Comparison of ENCODE assay signal across 31 mouse cellular contexts in genomic region chr8:95709579-95709978, GRCm38 (mm10). TPM values are rescaled to one million over a fixed set of nuclear protein-coding genes. Genes with fewer than 3 reads are reported as not detected.
DNase-seq lines count a peak whose midpoint lies in the region; ATAC-seq and TF ChIP-seq lines count a peak whose summit lies in the region.
"Had no signal": no experiment of that assay in that cellular context is flagged by ENCODE, and none has a peak within 500 bp of the region (broad histone marks: within the 10 kb centered on the region; RNA-seq: fewer than 3 reads in every experiment).

No protein-coding gene starts in this region.

- WGBS in heart, embryonic 11.5 days (ENCODE audit: insufficient replicate concordance), result 75% methylated on average over 7 of the region's 7 CpGs
- WGBS in kidney, adult 2 months, result 60% methylated on average over 7 of the region's 7 CpGs
- WGBS in lung, embryonic 15.5 days, result 68% methylated on average over 7 of the region's 7 CpGs

- no peak overlapping the region for H3K4me3 ChIP-seq in heart, embryonic 11.5 days (ENCODE audit: low read depth, low read length)
- H3K4me3 ChIP-seq in kidney, adult 2 months (ENCODE audit: insufficient read depth, low read depth, low read length), result no peak overlapping the region
- H3K4me3 ChIP-seq in lung, embryonic 15.5 days, result no peak overlapping the region
- H3K4me3 ChIP-seq: embryonic facial prominence, embryonic 12.5 days; gastrocnemius, adult 2 months; heart, adult 2 months; hindbrain, embryonic 10.5 days; hindbrain, embryonic 15.5 days; left cerebral cortex, adult 2 months; limb, embryonic 12.5 days; megakaryocyte, embryonic 14.5 days; midbrain, embryonic 12.5 days; myocyte; neural tube, embryonic 12.5 days had no signal

- no peaks in the 10 kb centered on the region for H3K9me3 ChIP-seq in heart, embryonic 11.5 days (replicated peaks; ENCODE audit: control insufficient read depth, low read length)
- H3K9me3 ChIP-seq in lung, embryonic 15.5 days, result no peaks in the 10 kb centered on the region
- H3K9me3 ChIP-seq: embryonic facial prominence, embryonic 12.5 days; hindbrain, embryonic 10.5 days; hindbrain, embryonic 15.5 days; limb, embryonic 12.5 days; megakaryocyte, embryonic 14.5 days; midbrain, embryonic 12.5 days; neural tube, embryonic 12.5 days had no signal

- no peak overlapping the region for H3K4me2 ChIP-seq in heart, embryonic 11.5 days
- no peak overlapping the region for H3K4me2 ChIP-seq in lung, embryonic 15.5 days
- H3K4me2 ChIP-seq: embryonic facial prominence, embryonic 12.5 days; hindbrain, embryonic 15.5 days; limb, embryonic 12.5 days; midbrain, embryonic 12.5 days; neural tube, embryonic 12.5 days had no signal

- no peak for ATAC-seq in heart, embryonic 11.5 days (replicated peaks; ENCODE audit: insufficient number of reproducible peaks, low FRiP score, low TSS enrichment)
- no peak for ATAC-seq in lung, embryonic 15.5 days (ENCODE audit: borderline replicate concordance, extremely low read depth, low FRiP score, low TSS enrichment)
- ATAC-seq: CD4-positive, CD25-positive, alpha-beta regulatory T cell, adult 4 months; forebrain, embryonic 16.5 days; inflammation-experienced regulatory T-cells, adult 6 months; lung, postnatal 0 days had no signal

- DNase-seq in heart, postnatal 25 days (ENCODE audit: low spot score), result no peak
- peak; percentile 75 for DNase-seq in kidney, adult 2 months
- no peak for DNase-seq in kidney, postnatal 4 days
- no peak for DNase-seq in lung, adult 18-20 months
- peak; percentile 47 for DNase-seq in kidney, postnatal 14 days
- DNase-seq in B cell, adult 2 months, result no peak
- DNase-seq: adrenal gland, postnatal 25 days; cerebellum, adult 11-12 months; embryo, embryonic 11 days; gastrocnemius, adult 2 months; gastrocnemius, postnatal 36 days; lung, postnatal 4 days; spleen, adult 18-20 months; thymus, postnatal 25 days had no signal

- no peaks in the 10 kb centered on the region for H3K27me3 ChIP-seq in heart, embryonic 11.5 days (ENCODE audit: control insufficient read depth, insufficient read depth, low read length)
- H3K27me3 ChIP-seq in kidney, adult 2 months (replicated peaks; ENCODE audit: control insufficient read depth, insufficient read depth, low read length), result no peaks in the 10 kb centered on the region
- H3K27me3 ChIP-seq in lung, embryonic 15.5 days, result no peaks in the 10 kb centered on the region
- H3K27me3 ChIP-seq: embryonic facial prominence, embryonic 12.5 days; hindbrain, embryonic 15.5 days; limb, embryonic 12.5 days; midbrain, embryonic 12.5 days; neural tube, embryonic 12.5 days had no signal

- H3K36me3 ChIP-seq in heart, embryonic 11.5 days (ENCODE audit: control insufficient read depth, insufficient read depth, low read length), result peaks cover 22% of the 10 kb centered on the region
- no peaks in the 10 kb centered on the region for H3K36me3 ChIP-seq in kidney, adult 2 months (ENCODE audit: control insufficient read depth, insufficient read depth, low read length)
- H3K36me3 ChIP-seq in lung, embryonic 15.5 days, result no peaks in the 10 kb centered on the region
- H3K36me3 ChIP-seq: embryonic facial prominence, embryonic 12.5 days had no signal

- H3K9ac ChIP-seq in heart, embryonic 11.5 days (ENCODE audit: low read depth, low read length), result peak overlapping the region; percentile 46; the same call in 1 of the 2 replicates
- H3K9ac ChIP-seq in lung, embryonic 15.5 days, result no peak overlapping the region
- H3K9ac ChIP-seq: embryonic facial prominence, embryonic 12.5 days; hindbrain, embryonic 15.5 days; limb, embryonic 12.5 days; midbrain, embryonic 12.5 days; neural tube, embryonic 12.5 days had no signal

- peaks cover 20% of the 10 kb centered on the region for H3K4me1 ChIP-seq in heart, embryonic 11.5 days (ENCODE audit: control insufficient read depth, insufficient read depth, low read length)
- H3K4me1 ChIP-seq in kidney, adult 2 months (ENCODE audit: control insufficient read depth, insufficient read depth, low read length), result no peaks in the 10 kb centered on the region
- H3K4me1 ChIP-seq in lung, embryonic 15.5 days, result peaks cover 18% of the 10 kb centered on the region
- H3K4me1 ChIP-seq: embryonic facial prominence, embryonic 12.5 days; limb, embryonic 12.5 days had no signal

- no peak overlapping the region for H3K27ac ChIP-seq in heart, embryonic 11.5 days (ENCODE audit: low read depth, low read length)
- H3K27ac ChIP-seq in kidney, adult 2 months (ENCODE audit: insufficient read depth, low read depth, low read length), result no peak overlapping the region
- H3K27ac ChIP-seq in lung, embryonic 15.5 days, result 0 out of 2 replicates have a peak overlapping the region, but pooled peaks have one; percentile 79
- H3K27ac ChIP-seq: embryonic facial prominence, embryonic 12.5 days; gastrocnemius, adult 2 months; heart, adult 2 months; hindbrain, embryonic 10.5 days; hindbrain, embryonic 15.5 days; kidney, postnatal 0 days; left cerebral cortex, adult 2 months; limb, embryonic 12.5 days; midbrain, embryonic 12.5 days; neural tube, embryonic 12.5 days had no signal

- TF ChIP-seq POLR2A in kidney, adult 2 months (IDR thresholded peaks at IDR 0.05; ENCODE audit: low read depth, low read length), result no peak

- intact Hi-C loops in heart, postnatal 25 days (cut with DNase I), result no loop called here

- no peak for TF ChIP-seq CTCF in kidney, adult 2 months (conservative IDR thresholded peaks at IDR 0.05; ENCODE audit: insufficient read depth, insufficient read length, low read depth, low read length)

RNA-seq across cellular contexts. Expression of gene Setd6, which starts 6.1 kb away (rescaled TPM):
- polyA plus RNA-seq in heart, embryonic 11.5 days (2014; fragmentation: Nextera tagmentation; extraction: Ambion mirVana), result 18.6 and 20.9 TPM in 2 replicates
- 10 to 100 TPM; 14.1 to 15.1 TPM for total RNA-seq in heart, postnatal 25 days (2021)
- polyA plus RNA-seq in kidney, adult 2 months (2012; rRNA removed), result 11.4 and 11.5 TPM in 2 replicates
- 17.3 and 18.3 TPM in 2 replicates for polyA plus RNA-seq in lung, embryonic 15.5 days (2015; fragmentation: Nextera tagmentation; extraction: Ambion mirVana)

RNA-seq across cellular contexts. Expression of gene Ndrg4, which starts 32.8 kb away (rescaled TPM):
- polyA plus RNA-seq in heart, embryonic 11.5 days (2014; fragmentation: Nextera tagmentation; extraction: Ambion mirVana), result 225 and 286 TPM in 2 replicates
- 100 to 1,000 TPM; 317 to 336 TPM for total RNA-seq in heart, postnatal 25 days (2021)
- polyA plus RNA-seq in kidney, adult 2 months (2012; rRNA removed), result 20.7 and 21.7 TPM in 2 replicates
- 18.5 and 20.4 TPM in 2 replicates for polyA plus RNA-seq in lung, embryonic 15.5 days (2015; fragmentation: Nextera tagmentation; extraction: Ambion mirVana)

Comparison
In these comparisons a context has a peak if more than half of its experiments do, and no peak if none do; other contexts are left out.
1. DNase-seq: peak in kidney, adult 2 months (single experiment) and kidney, postnatal 14 days (single experiment); none in heart, postnatal 25 days (single experiment), kidney, postnatal 4 days (0 of 2), lung, adult 18-20 months (0 of 2) and B cell, adult 2 months (0 of 2).